Mouse (Mus musculus) ovary, postnatal 10 days (tissue): ENCODE measurements around the gene Ccp110.

Source experiments
- DNase-seq: peaks from one replicate; pipeline ENCODE4 v3.0.0; 2022; ENCODE audit warnings: low spot score

Ccp110 gene

DNA sequence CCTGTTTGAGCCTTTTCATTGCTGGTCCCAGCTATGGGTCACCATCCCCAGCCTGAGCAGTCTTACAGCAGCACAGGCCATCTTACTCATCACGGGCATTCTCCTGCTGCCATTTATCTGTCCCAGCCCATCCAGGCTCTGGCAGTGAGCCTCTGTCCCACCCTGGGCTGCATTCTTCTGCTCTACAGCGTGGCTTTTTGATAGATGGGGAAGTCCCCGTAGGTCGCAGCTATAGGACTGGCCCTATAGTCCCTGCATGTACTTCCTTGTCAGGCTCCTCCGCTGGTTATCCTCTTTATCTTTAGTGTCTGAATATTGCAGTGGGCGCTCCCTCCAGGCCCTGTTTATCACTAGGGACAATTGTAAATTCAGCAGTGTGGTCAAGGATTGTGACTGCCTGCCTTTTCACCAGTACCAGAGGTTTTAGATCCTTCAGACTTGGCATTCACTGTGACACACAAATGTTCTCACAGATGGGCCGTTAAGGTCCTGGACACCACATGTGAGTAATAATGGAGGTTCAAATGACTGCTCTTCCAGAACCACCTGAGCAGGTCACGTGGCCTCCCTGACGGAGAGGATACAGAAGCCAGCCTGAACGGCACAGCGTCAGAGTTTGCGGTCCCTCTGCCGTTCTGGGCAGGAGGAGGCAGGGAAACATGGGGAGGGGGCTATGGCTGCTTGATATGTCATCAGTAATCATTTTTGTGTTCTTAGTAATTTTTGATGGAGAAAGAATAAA lies 16.7 kb downstream of the Ccp110 start:
- no peak for DNase-seq

DNA sequence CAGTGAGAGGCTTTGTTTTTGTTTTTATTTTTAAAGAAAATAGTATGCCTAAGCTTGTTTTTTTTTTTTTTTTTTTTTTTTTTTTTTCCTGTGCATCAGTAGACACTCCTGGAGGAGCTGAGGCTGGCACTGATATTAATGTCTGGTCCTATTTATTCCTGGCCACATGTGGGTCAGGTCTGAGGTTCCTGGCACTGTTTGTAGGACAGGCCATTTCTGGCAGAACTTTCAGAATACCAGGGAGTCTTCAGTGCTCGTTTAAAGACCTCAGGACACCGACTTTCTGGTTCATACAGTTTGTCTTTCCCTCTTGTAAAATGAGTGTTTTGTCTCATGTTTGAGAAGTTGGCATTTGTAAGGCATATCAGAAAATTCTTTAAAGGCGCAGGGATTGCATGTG lies 19.4 kb downstream of the Ccp110 start:
- DNase-seq: no peak

DNA sequence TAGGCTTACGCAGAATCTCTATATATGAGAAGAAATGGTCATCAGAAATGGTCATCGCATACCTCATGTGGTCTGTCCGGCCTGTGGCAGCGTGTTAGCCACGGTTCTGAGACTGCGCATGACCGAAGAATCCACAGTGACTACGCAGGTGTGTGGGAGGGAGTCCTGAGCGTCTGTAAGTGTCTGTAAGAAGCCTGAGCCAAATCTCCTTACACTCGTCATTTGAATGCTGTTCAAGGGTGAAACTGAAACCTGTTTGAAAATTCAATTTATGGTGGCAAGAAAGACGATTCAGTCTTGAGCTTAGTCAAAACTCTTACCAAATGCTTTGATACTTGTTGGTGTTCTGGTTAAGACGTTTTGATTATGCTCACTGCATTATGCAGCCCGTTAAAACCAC lies 20.9 kb downstream of the Ccp110 start:
- no peak for DNase-seq

DNA sequence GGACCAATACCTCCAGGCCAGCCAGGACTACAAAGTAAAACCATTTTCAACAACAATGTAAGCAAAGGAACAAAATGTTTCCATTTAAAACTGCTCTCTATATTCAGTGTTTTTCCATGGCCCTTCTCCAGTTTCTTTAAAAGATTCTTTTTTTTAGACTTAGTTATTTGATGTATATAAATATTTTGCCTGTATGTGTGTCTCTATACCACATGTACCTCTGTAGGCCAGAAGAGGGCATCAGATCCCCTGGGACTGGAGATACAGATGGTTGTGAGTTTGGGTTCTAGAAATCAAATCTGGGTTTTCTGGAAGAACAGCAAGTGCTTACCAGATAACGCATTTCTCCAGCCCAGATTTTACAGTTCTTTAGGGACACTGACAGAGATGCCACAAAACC lies 26.4 kb downstream of the Ccp110 start:
- DNase-seq: no peak

DNA sequence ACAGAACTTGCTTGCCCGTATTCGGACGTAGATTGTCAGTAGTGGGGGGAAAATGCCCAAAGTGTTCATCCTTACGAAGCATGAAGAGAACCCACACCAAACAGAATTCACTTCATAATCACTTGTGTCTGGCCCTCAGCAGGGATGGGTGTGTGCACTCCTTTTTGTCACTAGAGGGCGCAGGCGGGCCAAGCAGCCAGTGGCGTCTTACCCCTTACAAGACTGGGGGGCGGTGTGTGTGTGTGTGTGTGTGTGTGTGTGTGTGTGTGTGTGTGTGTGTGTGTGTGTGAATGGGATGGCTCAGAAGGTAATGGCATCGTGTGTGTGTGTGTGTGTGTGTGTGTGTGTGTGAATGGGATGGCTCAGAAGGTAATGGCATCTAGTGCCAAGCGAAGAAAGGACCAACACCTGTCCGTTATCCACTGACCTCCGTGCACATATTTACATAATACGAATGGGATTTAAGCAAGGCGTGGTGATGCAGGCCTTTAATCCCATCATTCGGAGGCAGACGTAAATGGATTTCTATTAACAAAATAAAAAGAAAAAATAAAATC lies 27.7 kb downstream of the Ccp110 start, which contains the start of gene Vps35l:
TSS of gene Vps35l (plus strand) at position 252 of the 557 bp plus-strand sequence.
- DNase-seq: peak; percentile 48

DNA sequence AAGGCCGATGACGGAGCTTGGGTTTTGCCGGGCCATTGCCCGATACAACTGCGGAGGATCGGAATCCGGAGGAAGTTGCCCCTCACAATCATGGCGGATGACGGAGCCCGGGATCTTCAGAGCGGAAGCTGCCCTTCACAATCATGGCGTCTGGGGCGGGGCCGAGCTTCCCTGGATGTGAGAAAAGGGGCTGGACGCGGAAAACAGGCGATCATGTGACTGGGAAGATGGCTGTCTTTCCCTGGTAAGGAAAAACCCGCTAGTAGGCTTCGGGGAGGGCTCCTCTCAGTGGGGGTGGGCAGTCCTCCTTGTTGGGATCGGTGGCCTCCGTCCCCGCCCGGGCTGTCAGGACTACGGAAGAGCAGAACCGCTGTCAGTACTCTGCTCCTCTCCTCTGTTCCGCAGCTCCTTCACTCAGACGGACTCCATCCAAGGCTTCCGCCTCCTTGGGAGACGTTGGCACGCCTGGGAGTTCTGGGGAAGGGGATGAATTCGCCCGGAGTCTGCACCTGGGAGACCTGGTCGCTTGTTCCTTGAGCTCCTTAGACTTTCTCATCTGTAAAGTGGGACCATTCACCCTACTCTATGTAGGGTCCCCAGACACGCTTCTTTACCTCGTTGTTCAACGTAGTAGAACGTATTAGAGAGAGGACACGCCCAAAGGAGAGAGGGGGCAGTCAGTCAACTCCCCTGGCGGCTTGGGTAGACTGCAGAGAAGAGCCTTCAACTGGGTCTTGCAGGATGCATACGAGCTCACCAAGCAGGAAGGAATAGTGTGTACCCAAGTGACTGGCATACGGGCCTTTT lies 28.4 kb downstream of the Ccp110 start:
- peak; percentile 75 for DNase-seq

DNA sequence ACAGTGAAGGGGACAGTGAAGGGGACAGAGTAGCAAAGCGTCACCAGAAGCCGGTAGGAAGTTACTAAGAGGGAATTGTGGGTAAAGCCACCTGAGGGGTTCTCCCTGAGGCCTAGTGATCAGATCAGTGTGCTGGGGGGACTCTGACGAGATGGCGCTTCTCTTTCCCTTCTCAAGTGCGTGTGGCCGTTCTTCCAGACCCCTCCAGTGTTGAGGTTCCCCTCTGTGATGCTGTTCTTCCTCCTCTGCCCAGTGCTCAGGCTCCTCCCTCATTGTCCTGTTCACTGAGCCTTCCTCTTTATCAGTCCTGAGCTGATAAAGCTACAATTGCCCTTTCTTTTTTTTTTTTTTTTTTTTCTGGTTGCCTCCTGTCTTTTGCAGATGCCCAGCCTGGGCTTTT lies 29.9 kb downstream of the Ccp110 start:
- DNase-seq: no peak

DNA sequence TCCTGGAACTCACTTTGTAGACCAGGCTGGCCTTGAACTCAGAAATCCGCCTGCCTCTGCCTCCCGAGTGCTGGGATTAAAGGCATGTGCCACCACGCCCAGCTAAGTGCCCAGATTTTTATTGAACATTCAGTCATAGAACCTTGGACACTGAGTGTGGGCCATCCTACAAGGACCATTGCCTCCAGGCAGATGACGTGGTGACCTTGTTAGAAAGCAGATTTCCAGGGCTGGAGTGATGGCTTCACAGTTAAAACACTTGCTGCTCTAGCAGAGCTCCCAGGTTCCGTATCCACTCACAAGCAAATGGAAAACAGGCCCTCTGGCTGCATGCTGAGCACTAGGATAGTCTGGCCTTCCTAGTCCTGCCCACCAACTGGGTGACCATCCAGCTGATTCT lies 32.4 kb downstream of the Ccp110 start:
- DNase-seq: no peak

DNA sequence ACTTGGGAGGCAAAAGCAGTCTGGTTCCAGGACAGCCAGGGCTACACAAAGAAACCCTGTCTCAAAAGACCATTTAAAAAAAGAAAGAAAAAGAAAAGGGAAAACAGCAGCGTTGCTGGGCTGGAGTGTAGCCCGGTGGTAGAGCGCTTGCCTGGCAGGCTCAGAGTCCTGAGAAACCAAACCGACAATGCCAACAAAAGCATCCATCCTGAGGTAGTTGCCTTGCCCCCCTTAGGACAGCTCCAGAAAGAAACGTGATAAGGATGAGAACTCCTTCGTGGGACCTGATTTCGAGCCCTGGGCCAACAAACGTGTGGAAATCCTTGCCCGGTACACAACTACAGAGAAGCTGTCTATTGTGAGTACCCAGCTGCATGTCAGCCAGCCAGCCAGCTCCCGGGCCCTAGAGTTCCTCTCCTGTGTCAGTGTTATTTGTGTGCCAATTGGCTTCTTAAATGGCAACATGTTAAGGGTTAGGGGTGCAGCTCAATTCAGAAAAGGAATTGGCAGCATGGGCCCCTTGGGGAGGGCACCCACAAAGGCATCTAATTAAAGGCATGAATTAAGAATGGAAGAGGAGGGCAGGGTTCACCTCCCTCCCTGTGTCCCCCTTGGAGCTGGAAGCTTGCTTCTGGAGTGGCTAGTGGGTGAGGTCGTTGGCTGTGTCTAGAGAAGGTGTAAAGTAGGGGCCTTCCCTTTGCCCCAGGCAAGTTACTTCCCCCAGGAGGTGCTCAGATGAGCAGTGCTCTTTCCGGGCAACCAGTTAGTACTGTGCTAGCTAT lies 35.7 kb downstream of the Ccp110 start:
- DNase-seq: no peak

DNA sequence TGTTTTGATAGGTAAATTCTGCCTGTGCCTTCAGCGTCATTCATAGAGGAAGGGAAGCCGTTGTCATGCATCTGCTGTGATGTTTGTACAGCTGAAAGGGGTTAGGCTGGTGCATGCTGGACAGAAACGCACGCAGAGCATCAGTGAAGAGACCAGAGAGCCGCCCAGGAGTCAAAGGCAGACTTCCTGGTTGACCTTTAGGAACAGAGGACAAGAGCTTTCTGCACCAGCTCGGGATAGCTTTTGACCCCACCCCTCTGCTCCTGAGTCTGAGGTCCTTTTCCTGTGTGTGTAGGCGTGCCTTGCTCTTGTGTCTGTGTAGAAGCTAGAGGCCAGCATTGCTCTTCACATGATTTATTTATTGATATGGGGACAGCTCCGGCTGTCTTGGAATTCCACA lies 37.4 kb downstream of the Ccp110 start:
- DNase-seq: no peak

DNA sequence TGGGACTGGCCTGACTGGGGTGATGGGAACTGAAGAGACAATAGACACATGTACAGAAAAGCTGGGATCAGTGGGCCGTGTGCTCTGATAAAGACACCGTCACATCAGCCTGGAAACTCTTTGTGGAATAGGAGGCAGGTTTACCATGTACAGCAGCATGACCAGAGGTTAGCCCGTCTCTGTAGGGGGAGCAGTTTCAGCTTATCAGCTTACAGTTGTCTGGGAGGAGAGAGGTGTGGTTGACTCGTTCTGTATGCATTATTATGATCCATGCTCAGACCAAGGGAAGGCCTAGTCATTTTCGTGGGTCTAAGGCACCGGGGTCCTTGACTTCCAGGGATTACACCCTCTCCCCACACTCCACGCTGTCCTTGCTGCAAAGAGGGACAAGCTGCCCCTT lies 39.3 kb downstream of the Ccp110 start:
- no peak for DNase-seq

DNA sequence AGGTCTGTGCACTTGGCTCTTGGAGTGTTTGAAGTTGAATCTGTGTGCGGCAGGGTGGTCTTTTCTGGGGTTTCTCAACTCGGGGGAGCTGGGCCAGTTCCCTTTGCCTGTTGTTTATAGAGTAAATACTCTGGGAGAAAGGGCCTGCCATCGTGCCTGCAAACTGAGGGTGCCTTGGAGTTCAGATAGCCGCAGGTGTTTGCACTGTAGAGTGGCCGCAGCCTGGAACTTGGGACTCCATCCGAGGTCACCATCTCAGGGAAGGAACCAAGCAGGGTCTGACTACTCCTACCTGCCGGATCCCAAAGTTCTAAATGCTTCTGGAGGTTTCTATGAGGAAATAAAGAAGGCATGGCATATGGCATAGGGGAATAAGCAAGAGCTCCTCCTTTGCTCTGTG lies 43.4 kb downstream of the Ccp110 start:
- no peak for DNase-seq

DNA sequence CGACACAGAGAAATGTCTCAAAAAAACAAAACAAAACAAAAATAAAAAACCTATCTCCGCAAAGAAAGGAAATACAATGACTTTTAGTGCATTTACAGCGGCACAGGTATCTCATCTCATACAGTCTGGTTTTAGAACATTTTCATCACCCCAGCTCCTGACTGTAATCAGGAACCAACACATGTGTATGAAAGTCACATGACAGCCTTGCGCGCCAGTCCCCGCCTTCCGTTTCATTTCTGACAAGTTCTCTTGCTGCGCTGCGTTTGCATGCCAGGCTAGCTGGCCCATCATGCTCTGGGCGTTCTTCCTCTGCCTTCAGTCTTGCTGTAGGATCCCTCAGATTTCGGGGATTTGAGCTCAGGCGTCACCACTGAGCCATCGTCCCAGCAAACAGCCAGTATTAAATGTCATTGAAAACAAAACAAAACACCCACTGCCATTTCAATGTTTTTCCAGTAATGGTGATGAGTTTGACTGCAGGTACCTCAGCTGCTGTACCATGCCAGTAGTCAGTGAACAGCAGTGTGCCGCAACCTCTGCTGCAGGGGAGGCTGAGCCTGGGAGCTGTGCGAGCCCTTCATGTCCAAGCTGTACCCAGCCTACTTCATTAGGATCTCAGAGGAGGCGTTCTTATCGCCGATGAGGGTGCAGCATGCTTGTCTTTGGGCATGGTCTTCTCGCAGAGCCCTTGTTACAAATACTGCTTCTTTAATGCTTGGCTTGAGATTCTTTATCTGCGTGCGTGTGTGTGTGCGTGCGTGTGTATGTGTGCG lies 44.3 kb downstream of the Ccp110 start:
- DNase-seq: no peak

DNA sequence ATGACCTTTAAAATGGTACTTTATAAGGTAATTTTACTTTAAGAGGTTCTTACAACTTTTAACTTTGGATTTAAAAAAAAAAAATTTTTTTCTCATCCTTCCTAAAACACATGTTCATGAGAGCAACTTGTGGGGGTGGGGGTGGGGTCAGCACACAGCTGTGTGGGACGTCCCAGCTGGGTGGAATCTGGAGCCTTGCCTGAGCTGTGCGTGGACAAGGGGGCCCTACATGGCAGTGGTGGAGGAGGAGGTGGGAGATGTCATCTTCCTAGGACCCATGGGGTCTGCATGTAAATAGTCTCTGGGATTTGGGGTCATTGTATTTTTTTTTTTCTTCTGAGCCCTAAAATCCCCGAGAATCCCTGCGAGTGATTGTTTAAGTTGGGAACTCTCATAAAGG lies 46.0 kb downstream of the Ccp110 start:
- no peak for DNase-seq

DNA sequence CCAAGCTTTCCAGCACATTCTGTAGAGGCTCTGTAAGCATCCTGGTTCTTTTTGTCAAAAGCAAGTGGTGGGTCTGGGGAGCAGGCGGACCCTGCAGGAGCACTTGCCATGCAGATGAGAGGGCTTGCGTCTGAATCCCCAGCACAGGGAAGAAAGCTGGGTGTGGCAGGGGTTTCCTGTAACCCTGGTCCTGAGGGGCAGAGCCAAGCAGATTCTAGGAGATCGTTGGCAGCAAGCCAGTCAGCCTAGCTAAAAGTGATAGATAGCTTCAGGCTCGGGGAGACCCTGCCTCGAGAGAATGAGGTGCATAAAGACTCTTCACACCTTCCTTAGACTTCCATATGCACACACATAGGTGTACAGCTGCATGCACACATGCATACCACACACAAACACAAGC lies 47.0 kb downstream of the Ccp110 start:
- no peak for DNase-seq

DNA sequence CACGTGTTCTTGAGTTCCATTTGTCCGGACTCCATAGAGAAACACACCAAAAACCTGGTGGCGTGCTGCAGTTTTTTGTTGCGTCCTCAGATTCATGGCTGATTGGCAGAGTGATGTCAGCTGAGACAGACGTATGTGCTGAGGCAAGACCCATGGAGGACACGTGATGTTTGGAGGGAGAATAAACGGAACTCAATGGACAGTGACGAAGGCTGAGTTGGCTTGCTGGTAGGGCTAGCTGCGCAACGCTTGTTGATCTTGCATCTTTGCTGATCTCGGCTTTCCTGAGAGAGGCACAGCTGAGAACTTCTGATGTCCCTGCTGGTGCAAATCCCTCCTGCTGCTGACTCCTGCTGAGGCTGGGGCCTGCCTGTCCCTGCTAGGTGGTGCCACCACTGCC lies 51.6 kb downstream of the Ccp110 start:
- DNase-seq: no peak

DNA sequence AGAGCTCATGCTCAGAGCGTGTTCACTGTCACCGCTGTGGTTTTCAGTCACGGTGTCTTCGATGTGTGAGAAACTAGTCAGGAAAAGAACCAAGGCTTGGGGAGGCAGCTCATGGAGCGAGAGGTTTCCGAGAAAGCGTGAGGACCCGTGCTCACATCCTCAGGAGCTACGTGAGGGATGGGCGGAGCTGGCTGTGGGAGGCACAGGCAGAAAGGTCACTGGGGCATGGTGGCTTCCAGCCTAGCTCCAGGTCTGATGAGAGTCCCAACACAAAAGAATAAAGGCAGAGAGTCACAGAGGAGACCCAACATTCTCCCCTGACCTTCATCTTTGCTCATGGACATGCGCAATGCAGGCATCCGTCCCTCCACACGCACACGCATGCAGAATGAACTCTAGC lies 52.4 kb downstream of the Ccp110 start:
- no peak for DNase-seq

DNA sequence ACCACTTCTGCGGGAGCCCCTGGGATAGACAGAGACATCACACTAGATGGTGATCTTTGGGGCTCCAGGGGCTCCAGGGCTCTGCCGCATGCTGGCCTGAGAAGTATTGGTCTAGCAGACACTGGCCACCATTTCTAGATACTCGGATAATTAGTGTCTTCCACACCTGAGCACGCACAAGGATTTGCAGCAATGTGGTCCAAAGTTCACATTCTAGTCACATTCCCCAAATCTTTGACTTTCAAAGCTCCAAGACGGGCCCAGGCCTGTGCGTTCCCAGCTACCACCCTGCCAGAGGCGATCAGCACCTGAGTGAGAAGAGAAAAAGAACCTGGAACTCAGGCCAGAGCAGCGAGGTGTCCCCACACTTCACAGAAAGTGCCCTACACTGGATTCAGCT lies 53.3 kb downstream of the Ccp110 start:
- DNase-seq: no peak

DNA sequence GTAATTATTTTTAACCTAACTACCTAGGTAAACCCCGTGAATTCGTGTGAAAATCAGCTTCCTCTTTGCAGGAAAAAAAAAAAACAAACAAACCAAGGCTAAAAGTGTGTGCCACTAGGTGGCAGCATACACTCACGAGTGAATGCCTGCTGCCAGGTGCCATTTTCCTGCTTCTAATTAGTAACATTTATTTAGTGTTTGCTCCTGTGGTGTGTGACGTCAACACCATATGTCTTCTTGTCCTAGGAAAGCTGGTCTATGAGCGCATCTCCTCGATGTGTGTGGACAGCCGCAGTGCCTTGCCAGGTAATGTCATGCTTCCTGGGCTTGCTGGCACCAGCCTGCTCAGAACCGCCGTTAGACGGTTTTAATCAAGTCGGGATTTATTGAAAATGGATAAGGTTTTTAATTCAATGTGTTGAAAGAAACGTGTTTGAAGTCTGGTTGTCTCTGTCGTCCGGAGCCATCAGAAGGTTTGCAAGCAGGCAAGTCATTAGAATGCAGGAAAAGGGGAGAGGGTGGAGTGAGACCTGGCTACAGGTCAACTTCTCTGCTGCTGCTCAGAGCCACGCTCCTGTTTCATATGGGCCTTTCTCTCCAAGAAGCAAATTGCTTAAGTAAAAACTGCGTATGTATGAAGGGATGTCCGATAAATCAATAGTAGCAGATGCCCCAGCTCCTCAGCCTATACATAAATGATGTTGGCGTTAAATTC lies 53.9 kb downstream of the Ccp110 start:
- peak; percentile 21 for DNase-seq

DNA sequence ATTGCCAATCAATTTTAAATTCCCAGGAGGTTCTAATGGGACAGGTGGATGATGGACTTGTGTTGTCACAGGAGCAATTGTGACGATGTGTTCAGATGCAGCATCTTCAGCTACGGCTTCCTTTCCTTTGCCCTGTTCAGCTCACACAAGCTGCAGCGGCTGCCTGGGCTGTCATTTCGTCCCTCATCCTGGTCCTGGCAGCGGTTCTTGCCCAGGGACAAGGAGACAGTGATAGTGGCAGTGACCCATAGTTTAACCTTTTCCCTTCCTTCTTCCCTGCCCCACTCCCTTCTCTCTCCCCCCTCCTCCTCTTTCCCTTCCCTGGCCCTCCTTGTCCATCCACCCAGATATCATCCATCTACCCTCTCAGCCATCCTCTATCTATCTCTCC lies 54.5 kb downstream of the Ccp110 start:
- no peak for DNase-seq

DNA sequence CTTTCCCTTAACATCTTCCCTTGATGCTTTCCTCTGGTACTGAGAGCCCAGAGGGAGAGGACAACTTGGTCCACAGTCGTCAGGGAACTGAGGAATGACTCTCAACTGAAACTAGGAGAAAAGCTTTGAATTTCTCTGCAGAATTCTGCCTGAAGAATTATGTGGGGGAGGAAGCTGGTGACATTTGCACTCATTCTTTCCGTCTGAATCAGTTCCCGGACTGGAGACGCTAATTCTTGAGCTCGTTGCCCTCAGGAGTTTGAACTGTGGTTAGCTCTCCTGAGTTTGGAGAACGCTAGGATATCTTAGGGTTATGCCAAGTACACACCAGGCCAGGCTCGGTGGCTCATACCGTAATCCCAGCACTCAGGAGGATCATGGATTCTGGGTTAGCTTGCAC lies 56.9 kb downstream of the Ccp110 start:
- DNase-seq: no peak
